Mouse (Mus musculus): ENCODE results near the gene Apex1. TPM values are rescaled to one million over a fixed set of nuclear protein-coding genes. Genes with fewer than 3 reads are reported as not detected.
"Not testable (repeated sequence)": the region's sequence is repeated elsewhere in the genome, so short reads cannot be mapped to it uniquely, and the experiment has no call there.

Apex1 gene
- polyA plus RNA-seq, 1 experiment from 2014 or later, result 306 TPM

DNA sequence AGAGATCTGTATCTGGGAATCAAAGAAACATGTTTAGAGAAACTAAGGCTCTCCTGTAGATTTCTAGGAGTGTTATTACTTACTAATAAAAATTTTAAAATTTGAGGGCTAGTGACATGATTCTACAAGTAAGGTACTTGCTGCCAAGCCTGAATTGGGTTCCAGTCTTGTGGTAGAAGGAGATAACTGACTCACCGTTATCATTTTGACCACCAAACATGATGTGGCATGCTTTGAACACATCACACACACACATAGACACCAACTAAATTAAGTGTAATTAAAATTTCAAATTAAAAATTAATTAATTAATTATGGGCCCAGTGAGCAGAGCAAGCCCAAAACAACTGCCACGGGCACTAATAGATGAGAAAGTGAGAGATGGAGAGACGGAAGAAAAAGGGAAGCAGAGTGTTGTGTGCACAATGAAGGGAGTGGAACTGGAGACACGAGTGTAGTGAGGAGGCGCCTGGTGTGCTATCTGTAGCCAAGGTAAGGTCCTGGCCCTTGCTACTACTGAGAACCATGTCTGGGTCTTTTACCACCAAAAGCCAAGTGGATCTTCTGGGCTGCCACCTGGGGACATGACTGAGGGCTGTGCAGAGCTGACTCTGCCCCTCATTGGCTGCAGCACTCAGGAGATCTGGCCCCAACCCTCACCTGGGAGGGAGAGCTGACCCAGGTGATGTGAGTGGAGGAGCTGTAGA is 33.7 kb downstream of the Apex1 start:
- not testable (repeated sequence) for H3K4me3 ChIP-seq; H3K36me3 ChIP-seq; H3K27me3 ChIP-seq (ENCODE audit: insufficient read depth, poor library complexity, severe bottlenecking); DNase-seq (ENCODE audit: low spot score); H3K27ac ChIP-seq; H3K9me3 ChIP-seq; H3K4me1 ChIP-seq
- WGBS, result 87% methylated on average over 5 of the region's 5 CpGs

DNA sequence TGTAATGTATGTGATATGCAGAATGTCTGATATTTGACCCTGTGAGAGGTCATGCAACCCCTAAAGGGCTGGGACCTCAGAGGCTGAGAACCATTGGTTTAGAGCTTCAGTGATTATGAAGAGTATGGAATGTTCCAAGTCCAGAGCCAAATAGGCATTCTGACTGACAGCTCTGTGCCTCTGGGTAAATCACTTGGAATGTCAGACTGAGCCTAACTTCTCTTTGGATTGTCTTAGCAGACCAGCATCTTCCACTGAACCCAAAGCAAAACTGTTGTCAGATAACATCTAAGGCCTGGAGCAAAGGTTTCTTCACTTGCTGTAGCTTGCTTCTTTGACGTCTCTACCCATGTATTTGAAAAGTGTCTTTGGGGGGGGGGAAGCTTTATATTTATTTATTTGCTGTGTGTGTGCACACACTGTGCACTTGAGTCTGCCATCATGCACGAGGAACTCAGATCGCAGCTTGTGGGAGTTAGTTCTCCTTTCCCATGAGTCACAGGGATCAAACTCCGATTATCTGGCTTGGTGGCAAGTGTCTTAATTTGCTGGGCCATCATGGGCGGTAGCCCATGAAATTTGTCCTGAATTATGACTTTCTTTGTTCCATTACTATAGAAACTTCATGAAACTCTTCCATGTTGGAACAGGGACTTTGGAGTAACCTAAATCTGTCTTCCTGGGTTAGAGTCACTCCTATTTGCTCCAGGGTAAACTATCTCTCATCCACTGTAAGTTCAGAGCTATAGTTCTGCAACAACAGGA is 43.6 kb downstream of the Apex1 start:
- H3K27me3 ChIP-seq (ENCODE audit: insufficient read depth, poor library complexity, severe bottlenecking), result no peaks in the 10 kb centered on the region
- H3K4me1 ChIP-seq, result peaks cover 4% of the 10 kb centered on the region; the same call in 1 of the 2 replicates
- WGBS, result 80% methylated on average over 5 of the region's 5 CpGs
- no peaks in the 10 kb centered on the region for H3K9me3 ChIP-seq
- no peaks in the 10 kb centered on the region for H3K36me3 ChIP-seq
- no peak for DNase-seq (ENCODE audit: low spot score)
- H3K4me3 ChIP-seq, result no peak overlapping the region
- H3K27ac ChIP-seq, result no peak overlapping the region

DNA sequence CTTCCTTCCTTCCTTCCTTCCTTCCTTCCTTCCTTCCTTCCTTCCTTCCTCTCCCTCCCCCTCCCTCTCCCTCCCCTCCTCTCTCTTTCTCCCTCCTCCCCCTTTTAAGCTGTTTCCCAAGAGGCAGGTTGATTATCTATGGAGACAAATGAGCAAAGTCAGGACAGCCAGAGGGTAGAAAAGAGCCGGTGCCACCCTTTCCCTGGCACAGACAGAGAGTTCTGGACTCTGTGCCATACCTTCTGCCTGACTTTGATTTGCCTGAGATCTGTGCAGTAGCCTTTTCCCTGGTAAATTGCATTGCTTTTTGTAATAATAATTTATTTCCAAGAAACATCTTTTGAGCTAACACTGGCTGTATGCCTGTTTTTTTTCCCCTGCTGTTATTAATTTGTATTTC is 44.3 kb downstream of the Apex1 start:
- 18% methylated on average over 1 of the region's 1 CpGs for WGBS
- no peaks in the 10 kb centered on the region for H3K27me3 ChIP-seq (ENCODE audit: insufficient read depth, poor library complexity, severe bottlenecking)
- H3K4me1 ChIP-seq, result peaks cover 4% of the 10 kb centered on the region; the same call in 1 of the 2 replicates
- H3K36me3 ChIP-seq, result no peaks in the 10 kb centered on the region
- no peak overlapping the region for H3K27ac ChIP-seq
- H3K4me3 ChIP-seq, result no peak overlapping the region
- no peak for DNase-seq (ENCODE audit: low spot score)
- H3K9me3 ChIP-seq, result no peaks in the 10 kb centered on the region

DNA sequence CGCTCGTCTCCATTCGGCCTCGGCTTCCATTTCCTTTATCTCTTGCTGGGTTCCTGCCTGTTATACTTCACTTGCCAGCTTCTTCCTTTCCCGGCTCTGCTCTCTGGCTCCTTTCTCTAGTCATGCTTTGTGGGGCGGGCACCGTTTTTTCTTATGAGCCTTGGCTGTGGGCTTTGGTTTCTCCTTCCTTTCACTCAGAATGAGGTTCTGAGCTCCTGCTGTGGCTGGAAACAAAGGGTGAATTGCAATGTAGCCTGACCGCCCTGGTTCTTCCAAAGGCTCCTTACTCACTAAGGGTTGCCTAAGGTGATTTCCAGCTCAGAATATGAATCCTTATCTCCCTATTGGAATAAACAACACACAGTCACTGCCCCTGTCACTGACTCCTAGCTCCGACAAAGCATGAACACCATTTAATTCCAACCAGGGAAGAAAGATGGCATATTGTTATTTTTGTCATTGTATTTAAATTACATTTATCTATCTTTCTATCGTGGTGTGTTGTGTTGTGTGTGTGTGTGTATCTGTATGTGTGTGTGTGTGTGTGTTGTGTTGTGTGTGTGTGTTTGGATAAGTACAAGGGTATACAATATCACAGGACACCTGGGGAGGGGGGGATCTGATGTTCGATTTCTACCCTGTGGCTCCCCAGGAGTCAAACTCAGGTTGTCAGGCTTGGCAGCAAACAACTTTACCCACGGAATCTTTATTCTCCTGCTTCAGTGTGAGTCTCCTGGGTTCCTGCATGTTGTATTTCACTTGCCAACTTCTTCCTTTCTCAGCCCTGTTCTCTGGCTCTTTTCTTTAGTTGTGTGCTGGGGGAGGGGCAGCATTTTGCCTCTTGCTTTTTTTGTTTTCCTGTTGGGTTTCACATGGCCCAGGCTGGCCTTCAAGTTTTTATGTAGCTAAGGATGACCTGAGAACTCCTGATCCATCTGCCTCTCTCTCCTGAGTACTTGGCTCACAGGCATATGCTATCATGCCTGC is 45.1 kb downstream of the Apex1 start:
- no peaks in the 10 kb centered on the region for H3K27me3 ChIP-seq (ENCODE audit: insufficient read depth, poor library complexity, severe bottlenecking)
- no peak overlapping the region for H3K4me3 ChIP-seq
- DNase-seq (ENCODE audit: low spot score), result no peak
- peaks cover 4% of the 10 kb centered on the region; the same call in 1 of the 2 replicates for H3K4me1 ChIP-seq
- 22% methylated on average over 12 of the region's 12 CpGs for WGBS
- no peaks in the 10 kb centered on the region for H3K9me3 ChIP-seq
- peak overlapping the region; percentile 18; the same call in 1 of the 2 replicates for H3K27ac ChIP-seq
- no peaks in the 10 kb centered on the region for H3K36me3 ChIP-seq

DNA sequence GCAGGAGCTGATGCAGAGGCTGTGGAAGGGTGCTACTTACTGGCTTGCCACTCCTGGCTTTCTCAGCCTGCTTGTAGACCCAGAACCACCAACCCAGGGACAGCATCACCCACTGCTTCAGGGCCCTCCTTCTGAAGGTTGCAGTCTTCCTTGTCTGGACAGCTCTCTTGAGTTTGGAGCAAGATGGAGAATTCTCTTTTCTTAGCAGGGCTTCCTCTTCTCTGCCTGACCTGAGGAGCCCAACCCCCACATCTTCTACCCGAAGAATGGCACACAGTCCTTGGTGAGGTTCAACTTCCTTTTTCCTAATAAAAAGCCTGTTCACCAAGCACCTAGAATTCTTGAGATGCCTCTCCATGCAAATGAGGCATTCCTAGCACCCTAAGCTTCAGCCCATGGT is 46.1 kb downstream of the Apex1 start:
- 74% methylated on average over 1 of the region's 1 CpGs for WGBS
- no peaks in the 10 kb centered on the region for H3K27me3 ChIP-seq (ENCODE audit: insufficient read depth, poor library complexity, severe bottlenecking)
- no peaks in the 10 kb centered on the region for H3K9me3 ChIP-seq
- no peak for DNase-seq (ENCODE audit: low spot score)
- no peak overlapping the region for H3K4me3 ChIP-seq
- H3K27ac ChIP-seq, result no peak overlapping the region
- no peaks in the 10 kb centered on the region for H3K36me3 ChIP-seq
- H3K4me1 ChIP-seq, result peaks cover 8% of the 10 kb centered on the region

DNA sequence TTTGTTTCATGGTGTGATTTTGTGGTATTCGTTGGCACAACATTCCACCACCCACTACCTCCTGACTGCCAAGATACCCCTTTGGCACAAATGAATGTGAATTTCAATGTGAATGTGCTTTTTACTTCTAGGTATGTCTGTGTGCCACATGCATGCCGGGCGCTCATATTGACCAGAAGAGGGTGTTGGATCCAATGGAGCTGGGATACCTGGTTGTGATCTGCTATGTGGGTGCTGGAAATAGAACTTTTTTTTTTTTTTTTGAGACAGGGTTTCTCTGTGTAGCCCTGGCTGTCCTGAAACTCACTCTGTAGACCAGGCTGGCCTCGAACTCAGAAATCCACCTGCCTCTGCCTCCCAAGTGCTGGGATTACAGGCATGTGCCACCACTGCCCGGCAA is 48.3 kb downstream of the Apex1 start:
- WGBS, result 89% methylated on average over 5 of the region's 5 CpGs
- H3K27me3 ChIP-seq (ENCODE audit: insufficient read depth, poor library complexity, severe bottlenecking); H3K36me3 ChIP-seq; H3K27ac ChIP-seq; H3K9me3 ChIP-seq; DNase-seq (ENCODE audit: low spot score); H3K4me3 ChIP-seq: not testable (repeated sequence)
- peaks cover 13% of the 10 kb centered on the region for H3K4me1 ChIP-seq

DNA sequence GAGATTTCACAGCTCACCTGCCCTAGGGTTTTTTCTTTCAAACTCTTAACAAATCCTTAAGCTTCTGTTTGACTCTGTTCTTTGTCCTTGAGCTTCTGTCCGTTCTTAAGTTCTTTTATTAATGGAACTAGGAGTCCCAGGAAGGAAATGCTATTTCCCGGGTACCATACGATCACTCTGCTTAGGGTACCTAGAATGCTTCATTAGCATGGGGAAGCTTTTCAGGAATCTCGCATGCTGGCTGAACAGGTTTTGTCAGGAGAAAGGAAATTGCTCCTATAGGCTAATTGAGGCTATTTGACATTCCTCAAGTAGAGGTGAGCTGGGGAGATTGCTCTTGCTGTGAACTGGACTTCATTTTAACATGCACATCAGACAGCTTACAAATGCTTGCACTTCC is 48.9 kb downstream of the Apex1 start:
- H3K4me1 ChIP-seq, result peaks cover 13% of the 10 kb centered on the region
- H3K4me3 ChIP-seq, result no peak overlapping the region
- no peak overlapping the region for H3K27ac ChIP-seq
- WGBS, result 37% methylated on average over 4 of the region's 4 CpGs
- H3K36me3 ChIP-seq, result no peaks in the 10 kb centered on the region
- no peaks in the 10 kb centered on the region for H3K9me3 ChIP-seq
- DNase-seq (ENCODE audit: low spot score), result no peak
- no peaks in the 10 kb centered on the region for H3K27me3 ChIP-seq (ENCODE audit: insufficient read depth, poor library complexity, severe bottlenecking)

DNA sequence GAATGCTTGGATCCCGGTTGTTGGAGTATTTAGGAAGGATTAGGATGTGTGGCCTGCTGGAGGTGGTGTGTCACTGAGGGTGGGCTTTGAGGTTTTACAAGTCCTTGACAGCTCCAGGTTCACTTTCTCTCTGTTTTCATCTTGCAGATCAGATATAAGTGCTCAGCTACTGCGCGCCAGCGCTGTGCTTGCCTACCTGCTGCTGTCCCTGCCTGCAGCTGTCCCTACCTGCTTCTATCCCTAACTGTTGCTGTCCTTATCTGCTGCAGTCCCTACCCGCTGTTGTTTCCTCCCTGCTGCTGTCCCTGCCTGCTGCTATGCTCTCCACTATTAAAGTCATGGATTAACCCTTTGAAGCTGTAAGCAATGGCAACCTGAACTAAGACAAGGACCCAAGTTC is 50.2 kb downstream of the Apex1 start:
- Histone ChIP-seq H3K4me1 (peaks cover 8% of the 10 kb centered on the region), H3K27ac (no peak overlapping the region), H3K4me3 (no peak overlapping the region), H3K27me3 (ENCODE audit: insufficient read depth, poor library complexity, severe bottlenecking) (no peaks in the 10 kb centered on the region), H3K9me3 (no peaks in the 10 kb centered on the region), H3K36me3 (no peaks in the 10 kb centered on the region)
- DNase-seq (ENCODE audit: low spot score), result no peak
- 44% methylated on average over 5 of the region's 5 CpGs for WGBS

DNA sequence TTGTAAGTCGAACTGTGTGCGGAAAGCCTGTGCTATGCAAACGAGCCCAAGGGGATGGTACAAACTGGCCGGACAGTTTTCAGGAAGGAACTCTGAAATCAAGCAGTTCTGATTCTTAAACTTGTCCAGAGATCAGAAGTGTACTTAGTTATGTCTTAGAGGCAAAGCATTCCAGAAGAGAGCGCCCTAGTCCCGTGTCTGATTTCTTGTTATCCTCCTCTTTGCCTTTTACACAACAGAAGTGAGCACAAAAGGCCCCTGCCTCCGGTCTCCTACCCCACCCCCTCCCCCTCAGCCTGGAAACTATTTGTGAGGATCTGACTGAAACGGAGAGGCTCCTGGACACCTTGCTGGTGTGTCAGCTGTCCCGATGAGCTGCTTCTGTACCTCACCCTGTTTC is 51.9 kb downstream of the Apex1 start:
- no peaks in the 10 kb centered on the region for H3K27me3 ChIP-seq (ENCODE audit: insufficient read depth, poor library complexity, severe bottlenecking)

More for the DNA sequence above, 51.9 kb downstream of the Apex1 start:
- no peak for DNase-seq (ENCODE audit: low spot score)
- 31% methylated on average over 9 of the region's 9 CpGs for WGBS
- H3K4me1 ChIP-seq, result peaks cover 8% of the 10 kb centered on the region
- H3K36me3 ChIP-seq, result no peaks in the 10 kb centered on the region
- no peaks in the 10 kb centered on the region for H3K9me3 ChIP-seq
- 0 out of 2 replicates have a peak overlapping the region, but pooled peaks have one; percentile 22 for H3K4me3 ChIP-seq
- H3K27ac ChIP-seq, result 0 out of 2 replicates have a peak overlapping the region, but pooled peaks have one; percentile 22

Other genes with a start within 250 kb of the Apex1 start
- not detected in 2 replicates for gene Olfr747, start 231.8 kb upstream of the Apex1 start, polyA plus RNA-seq (2016; fragmentation: Nextera tagmentation; extraction: Ambion mirVana)
- not detected in 2 replicates for gene Olfr748, start 217.6 kb upstream of the Apex1 start, polyA plus RNA-seq (2016; fragmentation: Nextera tagmentation; extraction: Ambion mirVana)
- gene Olfr749, start 179.9 kb upstream of the Apex1 start, polyA plus RNA-seq (2016; fragmentation: Nextera tagmentation; extraction: Ambion mirVana), result not detected in 2 replicates
- gene Ttc5, start 139.4 kb upstream of the Apex1 start, polyA plus RNA-seq (2016; fragmentation: Nextera tagmentation; extraction: Ambion mirVana), result 59.8 and 64.1 TPM in 2 replicates
- not detected in 2 replicates for gene Ccnb1ip1, start 117.2 kb upstream of the Apex1 start, polyA plus RNA-seq (2016; fragmentation: Nextera tagmentation; extraction: Ambion mirVana)
- 46.1 and 50.0 TPM in 2 replicates for gene Parp2, start 117.1 kb upstream of the Apex1 start, polyA plus RNA-seq (2016; fragmentation: Nextera tagmentation; extraction: Ambion mirVana)
- gene Tep1, start 54.4 kb upstream of the Apex1 start, polyA plus RNA-seq (2016; fragmentation: Nextera tagmentation; extraction: Ambion mirVana), result 4.6 and 6.2 TPM in 2 replicates
- gene Klhl33, start 27.5 kb upstream of the Apex1 start, polyA plus RNA-seq (2016; fragmentation: Nextera tagmentation; extraction: Ambion mirVana), result 0.19 TPM in 1 of 2 replicates, not detected in the other
- gene Osgep, start 75 bp upstream of the Apex1 start, polyA plus RNA-seq (2016; fragmentation: Nextera tagmentation; extraction: Ambion mirVana), result 132 and 145 TPM in 2 replicates
- gene Pip4p1, start 5.9 kb downstream of the Apex1 start, polyA plus RNA-seq (2016; fragmentation: Nextera tagmentation; extraction: Ambion mirVana), result 36.1 and 44.7 TPM in 2 replicates
- 44.3 and 63.0 TPM in 2 replicates for gene Pnp, start 6.1 kb downstream of the Apex1 start, polyA plus RNA-seq (2016; fragmentation: Nextera tagmentation; extraction: Ambion mirVana)
- not detected in 2 replicates for gene Gm49342, start 19.5 kb downstream of the Apex1 start, polyA plus RNA-seq (2016; fragmentation: Nextera tagmentation; extraction: Ambion mirVana)
- 0.34 TPM in 1 of 2 replicates, not detected in the other for gene Pnp2, start 31.0 kb downstream of the Apex1 start, polyA plus RNA-seq (2016; fragmentation: Nextera tagmentation; extraction: Ambion mirVana)
- 0.11 and 0.31 TPM in 2 replicates for gene Rnase10, start 82.8 kb downstream of the Apex1 start, polyA plus RNA-seq (2016; fragmentation: Nextera tagmentation; extraction: Ambion mirVana)
- gene Rnase9, start 116.9 kb downstream of the Apex1 start, polyA plus RNA-seq (2016; fragmentation: Nextera tagmentation; extraction: Ambion mirVana), result not detected in 2 replicates
- not detected in 2 replicates for gene Rnase11, start 125.2 kb downstream of the Apex1 start, polyA plus RNA-seq (2016; fragmentation: Nextera tagmentation; extraction: Ambion mirVana)
- 0.28 and 0.53 TPM in 2 replicates for gene Rnase12, start 132.7 kb downstream of the Apex1 start, polyA plus RNA-seq (2016; fragmentation: Nextera tagmentation; extraction: Ambion mirVana)
- gene Olfr750, start 149.5 kb downstream of the Apex1 start, polyA plus RNA-seq (2016; fragmentation: Nextera tagmentation; extraction: Ambion mirVana), result not detected in 2 replicates
- gene Rnase4, start 166.1 kb downstream of the Apex1 start, polyA plus RNA-seq (2016; fragmentation: Nextera tagmentation; extraction: Ambion mirVana), result 6.3 and 8.9 TPM in 2 replicates
- gene Ang, start 166.2 kb downstream of the Apex1 start, polyA plus RNA-seq (2016; fragmentation: Nextera tagmentation; extraction: Ambion mirVana), result 1.8 and 3.0 TPM in 2 replicates
- 0.13 TPM in 1 of 2 replicates, not detected in the other for gene Eddm3b, start 189.5 kb downstream of the Apex1 start, polyA plus RNA-seq (2016; fragmentation: Nextera tagmentation; extraction: Ambion mirVana)
- 0.14 and 0.87 TPM in 2 replicates for gene Rnase6, start 198.9 kb downstream of the Apex1 start, polyA plus RNA-seq (2016; fragmentation: Nextera tagmentation; extraction: Ambion mirVana)
- not detected in 2 replicates for gene Rnase1, start 221.8 kb downstream of the Apex1 start, polyA plus RNA-seq (2016; fragmentation: Nextera tagmentation; extraction: Ambion mirVana)
- not detected in 2 replicates for gene Rnase2b, start 237.3 kb downstream of the Apex1 start, polyA plus RNA-seq (2016; fragmentation: Nextera tagmentation; extraction: Ambion mirVana)

Measured in heart, embryonic 10.5 days (tissue).